In the genomic region with DNA sequence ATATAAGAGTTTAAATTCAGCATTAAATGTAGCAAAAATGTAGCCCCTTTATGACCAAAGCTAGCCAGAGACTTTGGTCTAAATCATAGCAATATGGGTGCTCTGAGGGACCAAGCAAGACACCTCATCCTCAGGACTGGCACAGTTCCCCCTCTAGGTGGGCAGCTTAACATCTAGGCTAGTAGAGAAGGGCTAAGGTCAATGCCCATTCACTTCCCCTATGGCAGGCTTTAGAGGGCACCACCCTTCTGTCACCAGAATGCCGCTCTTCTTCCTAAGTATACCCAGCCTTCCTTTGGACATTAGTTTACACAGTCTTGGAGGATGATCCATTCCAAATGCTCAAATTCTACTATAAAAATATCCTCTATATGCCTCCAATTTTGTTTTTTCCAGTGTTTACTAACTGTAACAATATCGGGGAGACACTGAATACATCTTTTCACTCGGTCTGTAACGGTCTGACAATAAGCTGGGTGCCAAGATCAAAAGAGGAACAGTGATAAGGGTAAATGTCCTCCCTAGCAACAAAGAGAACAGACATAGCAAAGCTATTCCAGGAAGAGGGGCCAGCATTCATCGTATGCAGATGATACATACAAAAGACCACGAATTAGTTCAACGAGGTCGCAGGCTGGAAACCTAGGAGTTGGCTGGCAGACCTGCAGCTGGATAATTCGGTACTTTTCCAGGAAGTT, we compare ENCODE assay signal across 11 mouse cellular contexts. TPM values are rescaled to one million over a fixed set of nuclear protein-coding genes. Genes with fewer than 3 reads are reported as not detected.
DNase-seq lines count a peak whose midpoint lies in the region; ATAC-seq and TF ChIP-seq lines count a peak whose summit lies in the region.
"Had no signal": no experiment of that assay in that cellular context is flagged by ENCODE, and none has a peak within 500 bp of the region (broad histone marks: within the 10 kb centered on the region; RNA-seq: fewer than 3 reads in every experiment).

No protein-coding gene starts in this region.

- no peak for ATAC-seq in heart, embryonic 11.5 days (replicated peaks; ENCODE audit: insufficient number of reproducible peaks, low FRiP score, low TSS enrichment)
- ATAC-seq in heart, embryonic 16.5 days (replicated peaks; ENCODE audit: extremely low read depth, insufficient read depth, low FRiP score), result peak; percentile 37; the same call in 1 of the 2 replicates
- peak; percentile 75 for ATAC-seq in lung, postnatal 0 days
- no peak for ATAC-seq in midbrain, embryonic 13.5 days

- no peak overlapping the region for H3K27ac ChIP-seq in heart, embryonic 11.5 days (ENCODE audit: low read depth, low read length)
- H3K27ac ChIP-seq in heart, embryonic 16.5 days (ENCODE audit: low read length), result no peak overlapping the region
- peak overlapping the region; percentile 33 for H3K27ac ChIP-seq in lung, postnatal 0 days (ENCODE audit: low read length)
- no peak overlapping the region for H3K27ac ChIP-seq in midbrain, embryonic 13.5 days
- H3K27ac ChIP-seq: embryonic facial prominence, embryonic 15.5 days had no signal

- 49% methylated on average over 9 of the region's 9 CpGs for WGBS in heart, embryonic 11.5 days (ENCODE audit: insufficient replicate concordance)
- 26% methylated on average over 9 of the region's 9 CpGs for WGBS in heart, embryonic 16.5 days
- WGBS in lung, postnatal 0 days, result 25% methylated on average over 9 of the region's 9 CpGs
- WGBS in midbrain, embryonic 13.5 days, result 70% methylated on average over 9 of the region's 9 CpGs

- peak overlapping the region; percentile 53; the same call in 1 of the 2 replicates for H3K9ac ChIP-seq in heart, embryonic 11.5 days (ENCODE audit: low read depth, low read length)
- no peak overlapping the region for H3K9ac ChIP-seq in heart, embryonic 16.5 days (ENCODE audit: low read length)
- no peak overlapping the region for H3K9ac ChIP-seq in lung, postnatal 0 days (replicated peaks; ENCODE audit: low read depth)
- H3K9ac ChIP-seq in midbrain, embryonic 13.5 days (replicated peaks), result no peak overlapping the region
- H3K9ac ChIP-seq: embryonic facial prominence, embryonic 15.5 days had no signal

- no peaks in the 10 kb centered on the region for H3K36me3 ChIP-seq in heart, embryonic 11.5 days (ENCODE audit: control insufficient read depth, insufficient read depth, low read length)
- H3K36me3 ChIP-seq in heart, embryonic 16.5 days (ENCODE audit: control insufficient read depth, insufficient read depth), result no peaks in the 10 kb centered on the region
- H3K36me3 ChIP-seq in lung, postnatal 0 days (ENCODE audit: insufficient read depth, low read length), result no peaks in the 10 kb centered on the region
- no peaks in the 10 kb centered on the region for H3K36me3 ChIP-seq in midbrain, embryonic 13.5 days
- H3K36me3 ChIP-seq: embryonic facial prominence, embryonic 15.5 days had no signal

- intact Hi-C loops in heart, postnatal 14 days (cut with DNase I), result no loop called here
- intact Hi-C loops in gastrocnemius, postnatal 36 days (cut with DNase I), result no loop called here

- no peak for TF ChIP-seq CTCF in lung, postnatal 0 days (IDR thresholded peaks at IDR 0.05)

- H3K9me3 ChIP-seq in heart, embryonic 11.5 days (replicated peaks; ENCODE audit: control insufficient read depth, low read length), result no peaks in the 10 kb centered on the region
- H3K9me3 ChIP-seq in heart, embryonic 16.5 days (replicated peaks; ENCODE audit: control insufficient read depth, low read length), result no peaks in the 10 kb centered on the region
- H3K9me3 ChIP-seq in lung, postnatal 0 days (ENCODE audit: low read length), result no peaks in the 10 kb centered on the region
- no peaks in the 10 kb centered on the region for H3K9me3 ChIP-seq in midbrain, embryonic 13.5 days
- H3K9me3 ChIP-seq: embryonic facial prominence, embryonic 15.5 days; megakaryocyte, embryonic 14.5 days had no signal

- H3K27me3 ChIP-seq in heart, embryonic 11.5 days (ENCODE audit: control insufficient read depth, insufficient read depth, low read length), result no peaks in the 10 kb centered on the region
- H3K27me3 ChIP-seq in heart, embryonic 16.5 days (ENCODE audit: control insufficient read depth, insufficient read depth, low read length), result no peaks in the 10 kb centered on the region
- H3K27me3 ChIP-seq in lung, postnatal 0 days (replicated peaks; ENCODE audit: insufficient read depth, low read length), result no peaks in the 10 kb centered on the region
- H3K27me3 ChIP-seq in midbrain, embryonic 13.5 days, result no peaks in the 10 kb centered on the region
- H3K27me3 ChIP-seq: embryonic facial prominence, embryonic 15.5 days; megakaryocyte, embryonic 14.5 days had no signal

- TF ChIP-seq EP300 in lung, postnatal 0 days (IDR thresholded peaks at IDR 0.05), result no peak

- peak overlapping the region; percentile 33; the same call in 1 of the 2 replicates for H3K4me2 ChIP-seq in heart, embryonic 11.5 days
- H3K4me2 ChIP-seq in heart, embryonic 16.5 days (ENCODE audit: low read depth, low read length), result peak overlapping the region; percentile 34; the same call in 1 of the 2 replicates
- H3K4me2 ChIP-seq in lung, postnatal 0 days (replicated peaks; ENCODE audit: low read depth, low read length), result no peak overlapping the region
- no peak overlapping the region for H3K4me2 ChIP-seq in midbrain, embryonic 13.5 days (replicated peaks)
- H3K4me2 ChIP-seq: embryonic facial prominence, embryonic 15.5 days had no signal

- H3K4me3 ChIP-seq in heart, embryonic 11.5 days (ENCODE audit: low read depth, low read length), result no peak overlapping the region
- H3K4me3 ChIP-seq in heart, embryonic 16.5 days (ENCODE audit: low read length), result no peak overlapping the region
- no peak overlapping the region for H3K4me3 ChIP-seq in lung, postnatal 0 days (ENCODE audit: low read depth, low read length)
- no peak overlapping the region for H3K4me3 ChIP-seq in midbrain, embryonic 13.5 days (replicated peaks)
- H3K4me3 ChIP-seq: embryonic facial prominence, embryonic 15.5 days; megakaryocyte, embryonic 14.5 days had no signal

- 0 out of 2 replicates have a peak, but pooled peaks cover 7% of the 10 kb centered on the region for H3K4me1 ChIP-seq in heart, embryonic 11.5 days (ENCODE audit: control insufficient read depth, insufficient read depth, low read length)
- peaks cover 7% of the 10 kb centered on the region; the same call in 1 of the 2 replicates for H3K4me1 ChIP-seq in heart, embryonic 16.5 days (ENCODE audit: control insufficient read depth, insufficient read depth, low read length)
- 0 out of 2 replicates have a peak, but pooled peaks cover 3% of the 10 kb centered on the region for H3K4me1 ChIP-seq in lung, postnatal 0 days (ENCODE audit: insufficient read depth, low read depth, low read length)
- 0 out of 2 replicates have a peak, but pooled peaks cover 3% of the 10 kb centered on the region for H3K4me1 ChIP-seq in midbrain, embryonic 13.5 days (replicated peaks)
- H3K4me1 ChIP-seq: embryonic facial prominence, embryonic 15.5 days had no signal

- DNase-seq in heart, postnatal 14 days, result no peak
- peak; percentile 48 for DNase-seq in CD4-positive, CD25-positive, alpha-beta regulatory T cell, adult 2 months (ENCODE audit: low read depth, low spot score)
- DNase-seq in lung, postnatal 0 days (ENCODE audit: low spot score), result peak; percentile 47
- DNase-seq in frontal cortex, postnatal 10 days (ENCODE audit: low spot score in 2 of 2), result no peak
- no peak for DNase-seq in gastrocnemius, postnatal 36 days
- DNase-seq: adrenal gland, adult 8-10 months had no signal

RNA-seq across cellular contexts. Expression of a gene that starts 41.8 kb away (rescaled TPM):
- 62.8 and 74.4 TPM in 2 replicates for polyA plus RNA-seq in heart, embryonic 11.5 days (2014; fragmentation: Nextera tagmentation; extraction: Ambion mirVana)
- total RNA-seq in heart, postnatal 14 days (2021), result 100 to 1,000 TPM in 1 of 2 experiments, 10 to 100 TPM in 1; 99.1 to 105 TPM
- 88.9 and 92.1 TPM in 2 replicates for polyA plus RNA-seq in heart, embryonic 16.5 days (2015; fragmentation: Nextera tagmentation; extraction: Ambion mirVana)
- 93.0 and 100 TPM in 2 replicates for polyA plus RNA-seq in lung, postnatal 0 days (2015; fragmentation: Nextera tagmentation; extraction: Ambion mirVana)
- polyA plus RNA-seq in midbrain, embryonic 13.5 days (2015; fragmentation: Nextera tagmentation; extraction: Ambion mirVana), result 25.0 and 30.5 TPM in 2 replicates
- 10 to 100 TPM; 17.3 to 19.6 TPM for total RNA-seq in gastrocnemius, postnatal 36 days (2021)

Comparison
In these comparisons a context has a peak if more than half of its experiments do, and no peak if none do; other contexts are left out.
1. ATAC-seq: peak in heart, embryonic 16.5 days (single experiment) and lung, postnatal 0 days (single experiment); none in heart, embryonic 11.5 days (single experiment) and midbrain, embryonic 13.5 days (single experiment).
2. H3K4me2 ChIP-seq: peak in heart, embryonic 11.5 days (single experiment) and heart, embryonic 16.5 days (single experiment); none in lung, postnatal 0 days (single experiment) and midbrain, embryonic 13.5 days (single experiment).
3. DNase-seq: peak in CD4-positive, CD25-positive, alpha-beta regulatory T cell, adult 2 months (single experiment) and lung, postnatal 0 days (single experiment); none in heart, postnatal 14 days (0 of 2), frontal cortex, postnatal 10 days (0 of 2) and gastrocnemius, postnatal 36 days (0 of 2).